Mouse (Mus musculus) heart, embryonic 13.5 days (tissue): ENCODE data around the gene Hes3. TPM values are rescaled to one million over a fixed set of nuclear protein-coding genes. Genes with fewer than 3 reads are reported as not detected.
A peak's percentile ranks its signal among the peaks of the same experiment; 100 is the strongest.

Experiments used
- ATAC-seq: fragments of 200-750 bp; cut with Nextera tagmentation; 2 replicates; pipeline ENCODE4 v1.8.0; 2017; ENCODE audit warnings: moderate TSS enrichment; ENCODE audit not compliant: insufficient number of reproducible peaks, low FRiP score, low TSS enrichment; ENCODE audit errors: extremely low read depth
- H3K27ac ChIP-seq: fragments of 300-500 bp; sonication (generic); replicated peaks from 2 replicates; pipeline ENCODE4 v1.5.1; 2015; ENCODE audit warnings: moderate library complexity, mild to moderate bottlenecking, inconsistent platforms
- H3K27me3 ChIP-seq: fragments of 300-500 bp; sonication (generic); replicated peaks from 2 replicates; pipeline ENCODE4 v1.6.1; 2015; ENCODE audit warnings: mild to moderate bottlenecking, inconsistent platforms
- H3K36me3 ChIP-seq: fragments of 300-500 bp; sonication (generic); 2 replicates; pipeline ENCODE4 v1.6.1; 2015; ENCODE audit warnings: mild to moderate bottlenecking, inconsistent platforms
- H3K4me1 ChIP-seq: fragments of 300-500 bp; sonication (generic); 2 replicates; pipeline ENCODE4 v1.6.1; 2015; ENCODE audit warnings: inconsistent platforms
- H3K4me2 ChIP-seq: fragments of 300-500 bp; sonication (generic); 2 replicates; pipeline ENCODE4 v1.6.1; 2015; ENCODE audit warnings: inconsistent platforms, mild to moderate bottlenecking, moderate library complexity
- H3K4me3 ChIP-seq: fragments of 300-500 bp; sonication (generic); 2 replicates; pipeline ENCODE4 v1.5.1; 2015; ENCODE audit warnings: moderate library complexity, mild to moderate bottlenecking, inconsistent platforms
- H3K9ac ChIP-seq: fragments of 300-500 bp; sonication (generic); 2 replicates; pipeline ENCODE4 v1.6.1; 2015; ENCODE audit warnings: inconsistent platforms, mild to moderate bottlenecking, moderate library complexity
- H3K9me3 ChIP-seq: fragments of 300-500 bp; sonication (generic); 2 replicates; pipeline ENCODE4 v1.6.1; 2016; ENCODE audit warnings: inconsistent platforms
- WGBS: fragments of 180-500 bp; shearing (Covaris S2); methylation state at CpG from one replicate; pipeline ENCODE4 v1.1.7; 2015; ENCODE audit warnings: mixed read lengths; 5-methylcytosine and 5-hydroxymethylcytosine counted together
- polyA plus RNA-seq: library from polyadenylated mRNA; unstranded; fragments of >200 nt; fragmentation: Nextera tagmentation; extraction: Ambion mirVana; gene quantifications from 2 replicates; pipeline ENCODE4 v1.2.1, GENCODE M21; 2015

The Hes3 gene
- polyA plus RNA-seq, 1 experiment from 2014 or later, result not detected

DNA sequence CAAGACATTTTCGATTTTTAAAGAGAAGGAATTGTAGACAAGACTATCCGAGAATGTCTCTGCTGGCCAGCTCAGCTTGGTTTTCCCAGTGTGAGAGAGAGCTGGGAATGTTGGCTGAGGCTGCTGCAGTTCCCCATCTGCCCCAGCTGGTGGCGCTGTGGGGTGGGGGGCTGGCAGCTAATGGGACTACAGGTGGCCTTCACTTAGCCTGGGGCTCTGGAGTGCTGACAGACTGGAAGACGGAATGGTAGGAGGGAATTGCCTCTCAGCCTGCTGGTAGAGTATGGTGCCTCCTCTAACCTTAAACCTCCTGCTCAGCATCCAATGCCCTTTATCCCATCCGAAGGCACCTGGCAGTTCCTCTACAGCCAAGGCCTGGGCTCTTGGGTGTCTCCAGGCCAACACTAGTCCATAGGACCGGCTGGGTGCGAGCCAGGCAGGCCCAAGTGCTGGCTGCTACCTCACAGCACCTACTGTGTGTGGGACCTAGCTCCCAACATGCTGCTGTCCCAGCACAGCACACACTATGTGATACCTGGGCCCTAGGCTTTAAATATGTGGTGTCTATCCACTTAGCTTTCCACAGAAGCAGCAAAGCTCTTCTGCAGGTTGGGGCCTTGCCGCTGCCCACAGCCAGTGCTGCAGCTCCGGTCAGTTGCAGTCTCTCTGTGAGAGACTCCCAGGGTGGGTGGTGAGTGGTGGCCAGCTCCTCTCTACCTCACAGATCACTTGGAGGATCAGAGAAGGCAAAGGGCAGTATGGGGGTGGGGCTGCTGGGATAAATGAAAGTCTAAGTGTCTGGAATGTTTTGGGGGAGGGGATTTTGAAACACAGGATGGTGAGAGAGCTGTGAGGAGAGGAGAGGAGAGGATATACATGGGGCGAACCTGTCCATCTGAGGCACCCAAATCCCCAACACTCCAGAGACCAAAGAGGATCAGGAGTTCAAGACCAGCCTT is 14.8 kb downstream of the Hes3 start:
- H3K36me3 ChIP-seq, result peaks cover 29% of the 10 kb centered on the region
- no peak overlapping the region for H3K4me2 ChIP-seq
- H3K9ac ChIP-seq, result no peak overlapping the region
- no peaks in the 10 kb centered on the region for H3K9me3 ChIP-seq
- no peak for ATAC-seq
- H3K4me1 ChIP-seq, result peaks cover 51% of the 10 kb centered on the region
- H3K4me3 ChIP-seq, result no peak overlapping the region
- H3K27me3 ChIP-seq, result peaks cover 37% of the 10 kb centered on the region
- no peak overlapping the region for H3K27ac ChIP-seq
- 50% methylated on average over 10 of the region's 10 CpGs for WGBS

DNA sequence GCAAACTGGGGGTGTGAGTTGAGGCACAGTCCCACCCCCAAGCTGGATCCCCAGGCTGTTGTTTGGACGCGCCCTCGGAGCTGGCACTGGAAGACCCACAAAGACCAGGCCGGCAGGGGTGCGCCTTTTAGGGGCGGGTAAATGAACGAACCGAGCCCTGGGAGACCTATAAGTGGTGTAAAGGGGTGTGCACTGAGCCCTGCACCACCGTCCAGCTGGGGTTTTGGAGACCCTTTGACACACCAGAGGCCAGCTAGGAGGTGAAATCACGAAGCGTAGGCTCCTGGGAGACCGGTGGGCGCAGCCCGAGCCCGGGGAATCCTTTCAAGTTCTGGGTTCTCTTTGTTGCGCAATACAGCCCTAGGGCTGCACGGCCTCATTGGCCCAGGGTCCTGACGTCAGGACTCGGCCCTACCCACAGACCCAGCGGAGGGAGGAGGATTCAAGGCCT is 16.8 kb downstream of the Hes3 start:
- peaks cover 68% of the 10 kb centered on the region for H3K4me1 ChIP-seq
- peaks cover 16% of the 10 kb centered on the region for H3K36me3 ChIP-seq
- no peaks in the 10 kb centered on the region for H3K9me3 ChIP-seq
- peak overlapping the region; percentile 76 for H3K4me3 ChIP-seq
- ATAC-seq, result no peak
- peak overlapping the region; percentile 96 for H3K4me2 ChIP-seq
- WGBS, result 1% methylated on average over 20 of the region's 20 CpGs
- peak overlapping the region; percentile 93 for H3K27ac ChIP-seq
- peaks cover 18% of the 10 kb centered on the region for H3K27me3 ChIP-seq
- peak overlapping the region; percentile 97 for H3K9ac ChIP-seq

GRCm38 (mm10) chr4:152273621-152274236 is 17.7 kb downstream of the Hes3 start, which contains the start of gene Gpr153:
Gpr153 (plus strand) TSS chr4:152274232.
- Histone ChIP-seq H3K4me2 (peak within 1 kb of the TSS; percentile 96), H3K36me3 (0 out of 2 replicates have a peak, but pooled peaks cover 8% of the 10 kb centered on the region), H3K4me1 (peaks cover 68% of the 10 kb centered on the region), H3K27ac (peak within 1 kb of the TSS; percentile 93), H3K9me3 (no peaks in the 10 kb centered on the region), H3K27me3 (peaks cover 15% of the 10 kb centered on the region), H3K9ac (peak within 1 kb of the TSS; percentile 97), H3K4me3 (peak within 1 kb of the TSS; percentile 76)
- WGBS, result 1% methylated on average over 25 of the region's 48 CpGs
- ATAC-seq, result peak; percentile 40

DNA sequence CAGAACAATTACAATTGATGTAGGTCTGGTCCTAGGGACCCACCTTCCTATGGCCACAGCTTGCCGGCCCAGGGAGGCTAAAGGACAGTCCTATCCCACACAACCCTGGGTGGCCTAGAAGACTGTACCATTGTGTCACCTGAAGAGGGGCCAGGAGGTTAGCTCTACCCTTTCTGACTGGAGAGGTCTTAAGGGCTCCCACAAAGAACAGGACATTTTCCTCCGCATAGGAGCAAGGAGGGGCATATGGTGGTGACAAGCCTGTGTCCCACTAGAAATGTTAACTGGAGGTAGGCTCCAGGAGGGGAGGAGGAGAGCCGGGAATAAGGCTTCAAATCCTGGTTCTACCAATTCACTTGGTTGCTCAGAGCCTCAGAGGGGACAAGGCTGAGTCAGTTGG is 18.3 kb downstream of the Hes3 start:
- Histone ChIP-seq H3K9ac (peak overlapping the region; percentile 97), H3K4me2 (peak overlapping the region; percentile 96), H3K36me3 (peaks cover 12% of the 10 kb centered on the region; the same call in 1 of the 2 replicates), H3K27ac (peak overlapping the region; percentile 93), H3K4me1 (peaks cover 69% of the 10 kb centered on the region), H3K9me3 (no peaks in the 10 kb centered on the region), H3K27me3 (peaks cover 15% of the 10 kb centered on the region), H3K4me3 (0 out of 2 replicates have a peak overlapping the region, but pooled peaks have one; percentile 76)
- no peak for ATAC-seq
- whole genome bisulfite sequencing, result 36% methylated on average over 3 of the region's 3 CpGs

GRCm38 (mm10) chr4:152272449-152273049 is 18.9 kb downstream of the Hes3 start:
- ATAC-seq, result no peak
- H3K4me1 ChIP-seq, result peaks cover 76% of the 10 kb centered on the region
- WGBS, result 17% methylated on average over 9 of the region's 9 CpGs
- H3K27me3 ChIP-seq, result peaks cover 15% of the 10 kb centered on the region
- no peak overlapping the region for H3K4me3 ChIP-seq
- H3K9ac ChIP-seq, result peak overlapping the region; percentile 55
- H3K36me3 ChIP-seq, result peaks cover 16% of the 10 kb centered on the region; the same call in 1 of the 2 replicates
- H3K9me3 ChIP-seq, result no peaks in the 10 kb centered on the region
- 0 out of 2 replicates have a peak overlapping the region, but pooled peaks have one; percentile 2 for H3K4me2 ChIP-seq
- H3K27ac ChIP-seq, result peak overlapping the region; percentile 93

DNA sequence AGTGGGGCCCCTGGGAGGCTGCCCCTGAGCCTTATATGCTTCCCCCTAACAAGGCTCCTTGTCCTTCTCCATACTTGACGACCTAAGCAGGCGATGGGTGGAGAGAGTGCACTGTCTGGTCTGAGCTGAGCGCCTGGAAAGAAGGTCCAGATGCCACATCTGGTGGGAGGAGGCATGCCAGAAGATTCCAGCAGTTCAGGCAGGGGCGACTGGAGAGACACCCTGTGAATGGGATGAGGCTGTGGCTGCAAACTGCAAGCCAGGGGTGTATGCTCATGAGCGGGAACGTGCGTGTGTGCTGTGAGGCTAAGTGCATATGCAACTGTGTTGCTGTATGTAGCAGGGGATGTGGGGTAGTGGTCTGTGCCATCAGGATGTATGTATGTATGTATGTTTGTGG is 19.5 kb downstream of the Hes3 start:
- Histone ChIP-seq H3K27me3 (peaks cover 15% of the 10 kb centered on the region), H3K9ac (peak overlapping the region; percentile 58)

GRCm38 (mm10) chr4:152271334-152271733 is 20.1 kb downstream of the Hes3 start:
- H3K27me3 ChIP-seq, result peaks cover 14% of the 10 kb centered on the region
- H3K9me3 ChIP-seq, result no peaks in the 10 kb centered on the region
- H3K4me3 ChIP-seq, result no peak overlapping the region
- H3K9ac ChIP-seq, result peak overlapping the region; percentile 58; the same call in 1 of the 2 replicates
- peaks cover 16% of the 10 kb centered on the region; the same call in 1 of the 2 replicates for H3K36me3 ChIP-seq
- no peak overlapping the region for H3K4me2 ChIP-seq
- no peak for ATAC-seq
- H3K4me1 ChIP-seq, result peaks cover 73% of the 10 kb centered on the region
- WGBS, result 82% methylated on average over 11 of the region's 11 CpGs
- H3K27ac ChIP-seq, result peak overlapping the region; percentile 93; the same call in 1 of the 2 replicates

More for the DNA sequence above, 19.5 kb downstream of the Hes3 start:
- H3K9me3 ChIP-seq, result no peaks in the 10 kb centered on the region
- 0 out of 2 replicates have a peak overlapping the region, but pooled peaks have one; percentile 2 for H3K4me2 ChIP-seq
- H3K4me1 ChIP-seq, result peaks cover 77% of the 10 kb centered on the region
- 60% methylated on average over 7 of the region's 7 CpGs for WGBS
- peak overlapping the region; percentile 93 for H3K27ac ChIP-seq
- H3K36me3 ChIP-seq, result peaks cover 16% of the 10 kb centered on the region; the same call in 1 of the 2 replicates
- no peak for ATAC-seq
- H3K4me3 ChIP-seq, result no peak overlapping the region

DNA sequence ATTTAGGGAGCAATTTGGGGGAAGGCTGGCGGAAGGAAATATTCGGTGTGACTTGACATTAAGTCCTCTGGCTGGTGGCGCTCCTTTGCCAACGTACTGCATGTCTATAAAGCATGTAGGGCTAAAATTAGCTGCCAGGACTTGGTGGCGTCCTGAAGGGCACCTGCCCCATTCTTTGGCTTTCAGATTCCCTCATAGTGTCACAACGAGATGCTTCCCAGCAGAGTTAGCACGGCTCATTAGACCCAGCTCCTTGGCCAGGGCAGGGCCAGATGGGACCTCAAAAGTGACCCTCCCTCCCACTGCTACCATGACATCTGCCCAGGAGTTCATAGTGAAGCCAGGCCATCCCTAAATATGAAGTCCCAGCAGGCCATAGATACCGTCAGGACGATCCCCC is 20.9 kb downstream of the Hes3 start:
- H3K4me1 ChIP-seq, result peaks cover 74% of the 10 kb centered on the region
- ATAC-seq, result no peak
- no peak overlapping the region for H3K4me3 ChIP-seq
- H3K9ac ChIP-seq, result peak overlapping the region; percentile 63; the same call in 1 of the 2 replicates
- no peaks in the 10 kb centered on the region for H3K9me3 ChIP-seq
- WGBS, result 67% methylated on average over 9 of the region's 9 CpGs
- 0 out of 2 replicates have a peak overlapping the region, but pooled peaks have one; percentile 15 for H3K27ac ChIP-seq
- no peak overlapping the region for H3K4me2 ChIP-seq
- peaks cover 16% of the 10 kb centered on the region; the same call in 1 of the 2 replicates for H3K36me3 ChIP-seq
- peaks cover 8% of the 10 kb centered on the region for H3K27me3 ChIP-seq

- H3K27ac ChIP-seq, result no peak overlapping the region
- H3K9ac ChIP-seq, result no peak overlapping the region; the same call in 1 of the 2 replicates
- no peak overlapping the region for H3K4me2 ChIP-seq
- 0 out of 2 replicates have a peak, but pooled peaks cover 2% of the 10 kb centered on the region for H3K27me3 ChIP-seq
- H3K4me3 ChIP-seq, result no peak overlapping the region
- peaks cover 73% of the 10 kb centered on the region for H3K4me1 ChIP-seq
- H3K9me3 ChIP-seq, result no peaks in the 10 kb centered on the region
- WGBS, result 81% methylated on average over 13 of the region's 13 CpGs
- no peak for ATAC-seq
- H3K36me3 ChIP-seq, result peaks cover 16% of the 10 kb centered on the region; the same call in 1 of the 2 replicates
Measured at GRCm38 (mm10) chr4:152269967-152270366, 21.5 kb downstream of the Hes3 start.

GRCm38 (mm10) chr4:152267748-152268369 is 23.6 kb downstream of the Hes3 start:
- Histone ChIP-seq H3K27ac (no peak overlapping the region), H3K36me3 (peaks cover 20% of the 10 kb centered on the region; the same call in 1 of the 2 replicates), H3K4me1 (peaks cover 77% of the 10 kb centered on the region), H3K9me3 (no peaks in the 10 kb centered on the region), H3K4me2 (no peak overlapping the region), H3K9ac (no peak overlapping the region), H3K4me3 (no peak overlapping the region), H3K27me3 (no peaks in the 10 kb centered on the region)
- WGBS, result 68% methylated on average over 13 of the region's 13 CpGs
- no peak for ATAC-seq
